In genomic region chr2:127070435-127070841, GRCm38 (mm10) we compare ENCODE assay signal across 8 mouse cellular contexts. TPM values are rescaled to one million over a fixed set of nuclear protein-coding genes. Genes with fewer than 3 reads are reported as not detected.
DNase-seq lines count a peak whose midpoint lies in the region; ATAC-seq lines count a peak whose summit lies in the region.

Gene Blvra (plus strand): TSS chr2:127070665.

- H3K9ac ChIP-seq in kidney, embryonic 15.5 days = peak within 1 kb of the TSS; percentile 73

- peaks cover 15% of the 10 kb centered on the region; the same call in 1 of the 2 replicates for H3K36me3 ChIP-seq in heart, embryonic 10.5 days
- H3K36me3 ChIP-seq in kidney, embryonic 15.5 days = peaks cover 13% of the 10 kb centered on the region; the same call in 1 of the 2 replicates

- no peaks in the 10 kb centered on the region for H3K27me3 ChIP-seq in heart, embryonic 10.5 days (ENCODE audit: insufficient read depth, poor library complexity, severe bottlenecking)
- no peaks in the 10 kb centered on the region for H3K27me3 ChIP-seq in kidney, embryonic 15.5 days

- H3K4me2 ChIP-seq in kidney, embryonic 15.5 days = peak within 1 kb of the TSS; percentile 71

- DNase-seq in B cell, adult 2 months = peak; percentile 80 to 81
- peak; percentile 97 for DNase-seq in brain, adult 2 months (ENCODE audit: low read depth, low spot score)
- peak; percentile 97 for DNase-seq in heart, embryonic 10.5 days (ENCODE audit: low spot score)
- peak; percentile 93 for DNase-seq in liver
- peak; percentile 87 to 92 for DNase-seq in spleen, postnatal 4 days (ENCODE audit: low spot score in 2 of 2)

- under 1% methylated on average over 32 of the region's 32 CpGs for WGBS in heart, embryonic 10.5 days
- WGBS in kidney, embryonic 15.5 days = 0% methylated on average over 32 of the region's 32 CpGs

- peak within 1 kb of the TSS; percentile 90 for H3K27ac ChIP-seq in heart, embryonic 10.5 days
- H3K27ac ChIP-seq in kidney, embryonic 15.5 days = peak within 1 kb of the TSS; percentile 75

- ATAC-seq in erythroblast, adult 5-6 weeks (replicated peaks; ENCODE audit: low FRiP score, poor library complexity, severe bottlenecking) = peak; percentile 100
- ATAC-seq in kidney, embryonic 15.5 days (replicated peaks; ENCODE audit: low FRiP score) = peak; percentile 100
- ATAC-seq in monocyte, adult 5-6 weeks (replicated peaks; ENCODE audit: insufficient number of reproducible peaks, low FRiP score, low TSS enrichment, poor library complexity, severe bottlenecking) = peak; percentile 100

- peaks cover 7% of the 10 kb centered on the region; the same call in 1 of the 2 replicates for H3K4me1 ChIP-seq in heart, embryonic 10.5 days
- H3K4me1 ChIP-seq in kidney, embryonic 15.5 days = peaks cover 13% of the 10 kb centered on the region

- peak within 1 kb of the TSS; percentile 76 for H3K4me3 ChIP-seq in heart, embryonic 10.5 days
- peak within 1 kb of the TSS; percentile 75 for H3K4me3 ChIP-seq in kidney, embryonic 15.5 days (replicated peaks)

- H3K9me3 ChIP-seq in heart, embryonic 10.5 days = no peaks in the 10 kb centered on the region
- no peaks in the 10 kb centered on the region for H3K9me3 ChIP-seq in kidney, embryonic 15.5 days (replicated peaks)

RNA-seq across cellular contexts. Expression of gene Blvra, which starts in this region (rescaled TPM):
- 2.1 and 29.7 TPM in 2 replicates for total RNA-seq in erythroblast, adult 5-6 weeks (2015; ENCODE audit: low replicate concordance)
- 18.3 and 26.8 TPM in 2 replicates for total RNA-seq in erythroblast, adult 5-6 weeks (2017; ENCODE audit: low replicate concordance)
- polyA plus RNA-seq in heart, embryonic 10.5 days (2016; fragmentation: Nextera tagmentation; extraction: Ambion mirVana) = 36.0 and 40.9 TPM in 2 replicates
- 43.6 and 43.7 TPM in 2 replicates for polyA plus RNA-seq in kidney, embryonic 15.5 days (2015; fragmentation: Nextera tagmentation; extraction: Ambion mirVana)
- 37.5 to 57.1 TPM (median 46.3 TPM) in 3 replicates for total RNA-seq in monocyte, adult 5-6 weeks (2017)

Comparison
In these comparisons a context has a peak if more than half of its experiments do, and no peak if none do; other contexts are left out.
1. Peak in every context shown above with its lines: DNase-seq, ATAC-seq, H3K4me3 ChIP-seq and H3K27ac ChIP-seq.